Mouse (Mus musculus): ENCODE measurements around the gene Zfp143. TPM values are rescaled to one million over a fixed set of nuclear protein-coding genes. Genes with fewer than 3 reads are reported as not detected.
"Not testable (repeated sequence)": the region's sequence is repeated elsewhere in the genome, so short reads cannot be mapped to it uniquely, and the experiment has no call there.

The Zfp143 gene
- total RNA-seq, 4 experiments from 2014 or later = 9.2 to 11.1 (median 10.6) TPM

DNA sequence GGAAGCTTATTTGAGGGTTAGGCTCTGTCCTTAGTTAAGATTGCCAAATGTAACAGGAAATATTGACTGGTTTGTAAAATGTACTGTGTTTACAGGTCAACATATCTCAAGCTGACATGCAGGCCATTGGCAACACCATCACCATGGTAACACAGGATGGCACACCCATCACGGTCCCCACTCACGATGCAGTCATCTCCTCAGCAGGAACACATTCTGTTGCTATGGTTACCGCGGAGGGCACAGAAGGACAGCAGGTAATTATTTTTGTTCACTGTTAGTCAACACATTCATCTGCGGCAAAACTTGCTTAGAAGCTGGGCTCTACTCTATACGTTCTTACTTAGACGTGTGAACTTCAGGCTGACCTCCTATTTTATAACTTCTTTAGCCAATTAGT is 30.7 kb downstream of the Zfp143 start:
- peak in 1 of 2 experiments; percentile 69 for DNase-seq (ENCODE audit: low spot score in 2 of 2)

DNA sequence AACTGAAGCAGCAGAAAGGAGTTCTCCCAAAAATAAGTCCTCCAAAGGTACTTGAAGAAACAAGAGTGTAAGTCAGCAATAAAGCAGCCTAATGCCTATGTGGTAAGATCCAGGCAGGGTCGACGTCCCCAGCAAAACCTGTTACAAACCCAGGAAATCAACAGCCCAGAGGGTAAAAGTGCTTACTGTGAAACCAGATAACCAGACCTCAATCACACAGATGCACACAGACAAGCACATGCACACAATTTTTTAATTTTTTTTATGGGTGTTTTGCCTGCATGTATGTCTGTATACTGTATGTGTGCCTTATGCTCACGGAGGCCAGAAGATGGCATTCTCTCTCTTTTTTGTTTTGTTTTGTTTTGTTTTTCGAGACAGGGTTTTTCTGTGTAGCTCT is 35.3 kb downstream of the Zfp143 start:
- no peak for DNase-seq (ENCODE audit: low spot score in 2 of 2)

GRCm38 (mm10) chr7:110097106-110097793 is 36.2 kb downstream of the Zfp143 start:
- no peak for DNase-seq (ENCODE audit: low spot score in 2 of 2)

- no peak for DNase-seq (ENCODE audit: low spot score in 2 of 2)
Measured at GRCm38 (mm10) chr7:110100854-110101253, 39.8 kb downstream of the Zfp143 start.

DNA sequence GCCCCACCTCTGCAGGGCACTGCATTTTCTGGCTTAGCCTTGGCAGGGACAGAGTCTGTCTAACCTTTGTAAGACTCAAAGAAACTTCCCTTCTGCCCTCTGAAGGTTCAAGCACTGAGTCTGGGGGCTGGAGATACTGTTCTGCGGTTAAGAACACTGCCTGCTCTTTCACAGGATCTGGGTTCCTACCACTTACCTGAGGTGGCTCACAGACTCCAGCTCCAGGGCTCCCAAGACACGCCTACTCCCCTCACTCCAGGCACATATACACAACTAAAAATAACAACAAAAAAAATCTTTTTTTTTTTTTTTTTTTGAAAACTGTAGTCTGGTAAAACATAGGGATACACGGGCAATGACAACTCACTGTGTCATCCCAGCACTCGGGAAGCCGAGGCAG is 40.2 kb downstream of the Zfp143 start:
- DNase-seq (ENCODE audit: low spot score in 2 of 2) = no peak

- no peak for DNase-seq (ENCODE audit: low spot score in 2 of 2)
Measured at GRCm38 (mm10) chr7:110105041-110105440, 44.0 kb downstream of the Zfp143 start.

DNA sequence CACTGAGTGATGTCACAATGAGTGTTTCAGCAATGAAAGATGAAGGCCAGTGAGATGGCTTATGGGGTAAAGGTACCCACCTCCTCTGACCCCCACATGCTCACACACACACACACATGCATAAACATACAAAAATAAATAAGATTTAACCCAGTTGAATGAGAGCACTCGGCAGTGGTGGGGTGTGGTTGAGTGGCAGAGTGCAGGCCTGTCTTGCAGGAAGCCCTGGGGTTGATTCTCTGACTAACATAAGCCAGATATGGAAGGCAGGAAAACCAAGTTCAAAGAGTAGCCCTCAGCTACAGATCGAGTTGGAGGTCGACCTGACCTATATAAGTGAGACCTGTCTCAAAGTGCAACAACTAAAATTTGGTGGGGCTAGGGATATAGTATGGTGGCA is 45.6 kb downstream of the Zfp143 start:
- DNase-seq (ENCODE audit: low spot score in 2 of 2) = no peak

- not testable (repeated sequence) for DNase-seq (ENCODE audit: low spot score in 2 of 2)
Measured at GRCm38 (mm10) chr7:110108524-110108923, 47.5 kb downstream of the Zfp143 start.

DNA sequence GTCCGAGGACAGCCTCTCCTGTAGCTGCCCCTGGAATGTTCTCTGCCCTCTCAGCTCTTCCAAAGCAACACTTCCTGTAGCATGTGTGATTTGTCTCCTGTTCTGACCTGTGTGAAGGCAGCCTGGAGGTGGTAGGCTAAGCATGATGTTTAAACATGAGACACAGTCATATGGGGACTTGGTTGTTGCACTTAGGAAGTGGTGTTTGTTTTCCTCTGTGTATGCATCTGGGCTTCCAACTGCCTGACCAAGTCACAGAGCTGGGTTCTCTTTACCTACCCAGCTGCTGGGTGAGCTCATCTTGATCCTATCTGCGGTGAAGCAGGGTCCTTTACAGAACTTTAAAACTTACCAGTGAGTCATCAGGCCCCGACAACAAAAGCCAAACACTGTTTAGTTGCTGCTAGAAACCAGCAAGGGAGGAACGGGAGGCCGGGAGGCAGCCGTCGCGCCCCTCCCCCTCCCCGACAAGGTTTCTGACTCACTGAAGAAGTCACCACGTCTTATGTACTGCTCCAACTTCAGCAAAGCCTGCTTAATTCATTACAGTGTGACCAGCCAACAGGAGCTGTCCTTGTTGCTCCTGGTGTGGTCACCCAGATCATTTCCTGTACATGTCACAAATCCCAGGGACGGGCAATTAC is 48.1 kb downstream of the Zfp143 start:
- no peak for DNase-seq (ENCODE audit: low spot score in 2 of 2)

- no peak for DNase-seq (ENCODE audit: low spot score in 2 of 2)
Measured at GRCm38 (mm10) chr7:110110061-110110656, 49.1 kb downstream of the Zfp143 start.

GRCm38 (mm10) chr7:110114699-110115098 is 53.7 kb downstream of the Zfp143 start:
- no peak for DNase-seq (ENCODE audit: low spot score in 2 of 2)

- DNase-seq (ENCODE audit: low spot score in 2 of 2) = no peak
Measured at GRCm38 (mm10) chr7:110116731-110117291, 55.8 kb downstream of the Zfp143 start.

DNA sequence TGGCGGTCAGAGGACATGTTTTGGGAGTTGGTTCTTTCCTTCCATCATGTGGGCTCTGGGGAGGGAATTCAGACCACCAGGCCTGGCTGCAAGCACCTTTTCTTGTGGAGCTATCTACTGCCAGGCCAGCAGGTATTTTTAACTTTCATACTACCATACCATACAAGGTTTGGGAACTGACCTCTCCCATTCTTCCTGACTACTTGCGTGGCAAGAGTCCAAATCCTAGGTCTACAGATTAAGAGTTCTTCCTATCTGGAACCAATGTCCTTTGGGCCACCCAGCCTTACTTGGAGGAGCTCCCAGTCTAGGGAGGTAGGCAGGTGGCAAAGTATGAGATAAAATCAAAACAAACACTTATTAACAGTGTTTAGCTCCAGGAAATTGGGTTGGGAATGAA is 57.4 kb downstream of the Zfp143 start:
- DNase-seq (ENCODE audit: low spot score in 2 of 2) = no peak

- no peak for DNase-seq (ENCODE audit: low spot score in 2 of 2)
Measured at GRCm38 (mm10) chr7:110120157-110120784, 59.3 kb downstream of the Zfp143 start.

GRCm38 (mm10) chr7:110121162-110121515 is 60.1 kb downstream of the Zfp143 start:
- DNase-seq (ENCODE audit: low spot score in 2 of 2) = no peak

- peak; percentile 96 to 97 for DNase-seq (ENCODE audit: low spot score in 2 of 2)
Measured at GRCm38 (mm10) chr7:110121516-110122288, 60.7 kb downstream of the Zfp143 start, which contains the start of gene Wee1. TSS of gene Wee1 (plus strand) at chr7:110122046.

GRCm38 (mm10) chr7:110122289-110122564 is 61.2 kb downstream of the Zfp143 start:
- peak in 1 of 2 experiments; percentile 72 for DNase-seq (ENCODE audit: low spot score in 2 of 2)

DNA sequence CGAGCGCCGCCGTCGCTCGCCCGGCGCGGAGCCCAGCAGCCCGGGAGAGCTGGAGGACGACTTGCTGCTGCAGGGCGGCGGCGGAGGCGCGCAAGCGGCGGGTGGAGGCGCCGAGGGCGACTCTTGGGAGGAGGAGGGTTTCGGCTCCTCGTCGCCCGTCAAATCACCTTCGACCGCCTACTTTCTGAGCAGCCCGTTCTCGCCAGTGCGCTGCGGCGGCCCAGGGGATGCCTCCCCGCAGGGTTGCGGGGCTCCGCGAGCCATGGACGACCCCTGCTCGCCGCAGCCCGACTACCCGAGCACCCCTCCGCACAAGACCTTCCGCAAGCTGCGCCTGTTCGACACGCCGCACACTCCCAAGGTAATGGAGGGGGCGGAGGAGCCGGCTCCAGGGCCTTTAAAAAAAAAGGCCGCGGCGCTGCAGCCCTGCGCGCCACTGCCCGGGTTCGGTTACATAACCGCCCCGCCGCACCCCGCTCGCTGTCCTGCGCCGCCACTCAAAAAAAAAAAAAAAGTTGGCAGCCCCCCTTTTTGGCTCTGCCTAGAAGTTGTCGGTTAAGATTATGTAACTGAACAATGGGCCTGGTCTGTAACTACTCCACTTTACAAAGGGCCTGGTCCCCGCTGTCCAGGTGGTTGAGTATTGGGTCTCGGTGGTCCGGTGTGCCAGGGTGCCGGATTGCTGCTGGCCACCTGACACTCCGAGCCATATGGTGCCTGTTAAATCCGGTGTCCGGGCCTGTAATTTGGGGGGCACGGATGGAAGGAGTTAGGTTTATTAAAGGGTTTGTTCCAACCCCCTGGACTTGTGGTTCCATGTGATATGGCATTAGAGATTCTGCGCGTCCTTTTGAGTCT is 61.8 kb downstream of the Zfp143 start:
- DNase-seq (ENCODE audit: low spot score in 2 of 2) = peak; percentile 35 to 36

DNA sequence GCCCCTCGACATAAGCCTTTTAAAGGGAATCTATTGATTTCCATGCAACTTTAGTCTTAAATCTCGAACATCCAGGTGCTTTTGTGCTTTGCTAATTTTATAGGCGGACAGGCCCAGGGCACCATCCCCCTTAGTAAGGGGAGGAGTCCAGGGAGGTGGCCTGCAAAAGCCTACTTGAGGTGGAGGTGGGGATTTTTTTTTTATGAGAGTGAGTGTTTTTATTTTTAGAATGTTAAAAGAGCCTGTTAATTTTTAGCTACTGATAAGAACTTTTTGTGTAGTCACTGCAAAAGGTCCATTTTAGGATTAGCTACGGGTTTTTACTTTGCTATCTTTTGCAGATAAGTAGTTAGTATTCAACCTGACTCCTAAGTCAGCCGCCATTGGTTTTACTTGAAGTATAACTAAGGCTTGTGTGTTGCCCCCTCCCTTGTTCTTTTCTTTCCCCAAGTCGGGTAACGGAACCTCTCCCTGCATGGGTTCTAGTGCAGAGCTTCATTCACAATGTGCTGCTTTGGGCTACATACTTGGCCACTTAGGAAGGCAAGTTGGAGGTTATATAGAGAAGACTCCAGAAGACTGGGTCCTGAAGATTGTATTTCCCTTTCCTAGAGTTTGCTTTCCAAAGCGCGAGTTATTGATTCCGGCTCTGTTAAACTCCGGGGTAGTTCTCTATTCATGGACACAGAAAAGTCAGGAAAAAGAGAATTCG is 63.0 kb downstream of the Zfp143 start:
- no peak for DNase-seq (ENCODE audit: low spot score in 2 of 2)

DNA sequence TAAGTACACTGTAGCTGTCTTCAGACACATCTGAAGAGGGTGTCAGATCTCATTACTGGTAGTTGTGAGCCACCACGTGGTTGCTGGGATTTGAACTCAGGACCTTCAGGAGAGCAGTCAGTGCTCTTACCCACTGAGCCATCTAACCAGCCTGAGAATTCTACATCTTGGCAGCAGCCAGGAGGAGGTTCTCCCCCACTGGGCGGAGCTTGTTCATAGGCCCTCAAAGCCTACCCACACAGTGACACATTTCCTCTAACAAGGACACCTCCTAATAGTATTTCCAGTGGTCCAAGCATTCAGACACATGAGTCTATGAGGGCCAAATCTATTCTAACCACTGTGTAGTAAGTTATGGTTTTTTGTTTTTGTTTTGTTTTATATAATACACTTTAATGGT is 67.5 kb downstream of the Zfp143 start:
- no peak for DNase-seq (ENCODE audit: low spot score in 2 of 2)
